Mouse (Mus musculus): Measurements from ENCODE around the gene Btbd17.

Btbd17 gene

DNA sequence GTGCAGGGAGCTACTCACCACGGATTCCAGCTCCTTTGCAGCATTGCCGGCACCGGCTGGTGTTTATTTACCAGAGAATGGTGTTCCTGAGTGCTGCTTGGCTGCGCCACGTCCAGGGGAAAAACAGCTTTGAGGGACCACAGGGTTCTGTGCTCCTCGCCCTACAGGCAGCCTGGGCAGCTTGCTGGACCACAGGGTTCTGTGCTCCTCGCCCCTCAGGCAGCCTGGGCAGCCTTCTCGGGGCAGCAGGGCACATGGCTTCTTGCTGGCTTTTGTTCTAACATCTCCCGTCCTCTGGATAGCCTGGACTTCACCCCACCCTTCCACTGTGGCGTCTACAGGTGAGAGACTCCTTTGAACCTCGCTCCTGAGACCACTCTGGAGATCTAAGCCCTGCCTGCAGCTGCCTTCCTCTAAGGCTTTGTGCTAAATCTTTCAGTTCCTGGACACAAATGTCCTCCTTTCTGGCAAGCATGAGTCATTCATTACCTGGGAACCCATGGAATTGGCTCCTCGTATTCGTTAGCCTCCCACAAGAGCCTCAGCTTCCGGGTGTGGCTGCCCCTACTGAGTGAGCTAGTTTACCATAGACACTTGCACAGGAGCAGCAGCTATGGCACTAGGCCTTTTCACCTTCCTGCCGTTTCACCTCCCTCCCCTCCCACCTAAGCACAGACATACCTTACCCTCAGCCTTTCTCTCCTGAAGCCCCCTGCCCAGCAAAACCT is 7.0 kb upstream of the Btbd17 start:
- no peak for DNase-seq

- no peak for DNase-seq
These were observed 6.2 kb upstream of the Btbd17 start for GRCm38 (mm10) chr11:114801906-114802305.

DNA sequence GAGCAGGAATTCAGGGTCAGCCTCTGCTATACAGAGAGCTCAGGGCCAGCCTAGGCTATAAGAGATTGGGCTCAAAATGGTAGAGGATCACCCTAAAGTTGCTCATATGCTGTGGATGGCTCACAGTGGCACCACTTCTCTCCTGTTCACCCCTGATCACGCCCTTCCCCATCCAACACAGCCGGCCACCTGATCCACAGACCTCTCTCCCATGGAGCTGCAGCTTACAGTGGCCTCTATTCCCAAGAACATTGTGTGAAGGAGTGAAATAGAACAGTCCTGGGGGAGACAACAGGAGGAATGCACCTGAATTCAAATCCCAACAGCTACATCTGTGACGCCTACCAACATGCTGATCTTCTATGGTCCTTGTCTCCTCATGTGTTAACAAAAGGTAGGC is 2.9 kb upstream of the Btbd17 start, which contains the start of gene Gpr142:
TSS of gene Gpr142 (plus strand) at position 301 of the 400 bp plus-strand sequence.
- no peak for DNase-seq

- DNase-seq, result no peak
These were observed 2.2 kb upstream of the Btbd17 start for GRCm38 (mm10) chr11:114797981-114798380.

DNA sequence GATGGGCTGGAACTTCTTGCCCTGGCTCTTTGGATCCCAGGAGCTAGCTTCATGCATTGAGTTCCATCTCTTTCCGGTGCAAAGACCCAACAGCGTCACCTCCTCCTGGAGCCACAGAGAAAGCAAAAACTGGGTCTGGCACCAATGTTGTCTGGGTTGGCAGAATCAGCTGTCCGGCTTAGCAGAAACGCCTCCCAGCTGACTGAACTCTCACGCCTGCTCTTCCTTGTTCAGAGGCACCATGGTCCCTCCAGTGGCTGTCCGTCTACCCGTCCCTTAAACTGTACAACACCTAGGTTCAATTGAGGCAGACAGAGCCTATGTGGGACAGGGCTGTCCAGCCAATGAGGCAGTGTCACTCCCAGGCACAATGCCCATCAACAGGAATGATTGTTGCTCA is 1.4 kb upstream of the Btbd17 start:
- DNase-seq, result no peak

- peak; percentile 85 to 89 for DNase-seq
These were observed 456 bp downstream of the Btbd17 start for GRCm38 (mm10) chr11:114795231-114795746.

GRCm38 (mm10) chr11:114794691-114795090 is 1.1 kb downstream of the Btbd17 start:
- no peak for DNase-seq

DNA sequence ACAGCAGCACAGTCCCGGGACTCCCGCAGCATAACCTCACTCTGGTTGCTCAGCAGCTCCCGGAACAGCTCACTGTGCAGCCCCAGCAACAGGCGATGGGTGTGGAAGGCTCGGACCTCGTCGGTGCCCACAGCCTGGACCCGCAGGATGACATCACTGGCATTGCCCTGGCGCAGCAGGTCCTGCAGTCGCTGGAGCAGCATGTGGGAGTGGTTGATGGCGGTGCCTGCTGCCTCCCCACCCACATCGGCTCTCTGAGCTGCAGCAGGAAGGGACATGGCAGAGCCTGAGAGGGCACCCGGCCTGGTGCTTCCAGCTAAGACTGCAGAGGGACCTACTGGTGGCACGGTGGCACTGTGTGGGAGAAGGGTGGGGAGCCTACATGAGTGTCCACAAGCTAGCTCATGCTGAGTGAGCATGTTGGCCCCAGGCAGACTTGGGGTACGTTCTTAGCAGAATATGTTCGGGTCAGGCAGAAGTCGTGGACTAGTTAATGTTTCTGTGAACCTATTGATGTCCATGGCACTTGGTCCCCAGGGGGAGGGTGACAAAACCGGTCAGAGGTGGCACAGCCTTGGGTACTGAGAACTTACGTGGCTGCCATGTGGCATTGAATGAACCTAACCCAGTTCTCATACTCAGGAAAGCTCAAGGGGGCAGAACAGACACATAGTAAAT is 1.7 kb downstream of the Btbd17 start:
- DNase-seq, result peak; percentile 49 to 64

GRCm38 (mm10) chr11:114792931-114793494 is 2.7 kb downstream of the Btbd17 start:
- DNase-seq, result no peak

DNA sequence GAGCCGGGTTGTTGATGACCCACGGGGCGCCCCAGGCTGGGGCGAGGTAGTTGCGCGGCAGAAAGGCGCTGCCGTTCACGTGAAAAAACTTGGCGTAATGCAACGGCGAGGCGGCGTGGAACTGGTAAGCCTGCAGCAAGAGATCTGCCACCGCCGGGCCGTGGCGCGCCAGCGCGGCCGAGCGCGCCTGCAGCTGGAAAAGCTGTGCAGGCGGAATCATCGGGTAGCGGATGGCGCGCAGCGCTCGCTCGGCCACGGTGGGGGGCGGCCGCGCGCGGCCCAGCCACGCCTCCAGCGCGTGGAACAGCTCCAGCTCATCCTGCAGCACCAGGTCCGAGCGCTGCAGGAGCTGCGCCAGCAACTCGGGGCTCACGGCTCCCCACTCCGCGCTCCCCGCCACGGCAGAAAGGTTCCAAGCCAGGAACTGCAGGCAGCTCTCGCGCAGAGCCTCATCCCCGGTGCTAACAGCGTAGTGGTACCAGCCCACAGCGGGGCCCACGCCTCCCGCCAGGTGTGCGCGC is 3.8 kb downstream of the Btbd17 start:
- peak; percentile 46 to 63 for DNase-seq

DNA sequence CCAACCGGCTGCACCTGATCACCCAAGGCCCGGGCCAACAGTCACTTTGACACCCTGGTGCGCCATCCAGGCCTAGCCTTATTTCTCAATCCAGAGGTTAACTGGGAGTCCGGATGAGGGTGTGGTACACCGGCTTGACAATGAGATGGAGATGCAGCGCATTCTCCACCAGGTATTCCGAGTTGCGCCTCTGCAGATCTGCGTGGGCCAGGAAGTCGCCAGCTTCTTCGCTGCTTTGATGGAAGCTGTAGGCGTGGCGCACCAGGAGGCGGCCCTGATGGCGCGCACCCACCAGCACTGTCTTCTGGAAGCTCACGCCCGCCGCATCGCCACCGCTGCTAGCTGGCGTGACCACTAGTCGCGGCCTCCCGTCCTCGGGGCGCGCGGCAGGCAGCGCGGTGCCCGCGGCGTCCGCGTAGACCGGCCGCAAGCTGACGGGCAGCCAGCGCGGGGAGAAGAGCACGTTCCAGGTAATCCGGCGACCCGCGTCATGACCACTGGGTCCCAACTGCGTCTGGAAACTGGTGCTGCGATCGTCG is 4.3 kb downstream of the Btbd17 start:
- DNase-seq, result peak in 1 of 2 experiments; percentile 42

- DNase-seq, result no peak
These were observed 4.9 kb downstream of the Btbd17 start for GRCm38 (mm10) chr11:114790841-114791240.

GRCm38 (mm10) chr11:114790171-114790570 is 5.6 kb downstream of the Btbd17 start:
- no peak for DNase-seq

DNA sequence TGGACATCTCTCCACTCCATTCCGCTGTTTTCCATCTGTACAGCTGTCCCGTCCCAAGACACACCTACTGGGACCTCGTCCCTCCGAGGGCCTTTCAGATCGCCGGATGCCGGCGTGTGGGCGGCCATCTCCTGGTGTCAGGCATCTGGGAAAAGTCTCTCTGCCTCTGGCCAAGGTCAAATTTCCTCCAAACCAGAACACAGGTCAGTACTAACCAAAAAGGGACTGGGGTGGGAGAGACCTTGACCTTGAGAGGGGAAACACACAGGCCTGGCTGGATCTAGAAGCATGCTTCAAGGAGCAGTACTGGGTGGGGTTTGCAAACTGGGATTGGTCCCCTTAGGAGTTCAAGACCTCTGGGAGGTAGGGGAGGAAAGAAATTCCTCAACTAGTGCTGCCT is 6.0 kb downstream of the Btbd17 start:
- DNase-seq, result no peak

DNA sequence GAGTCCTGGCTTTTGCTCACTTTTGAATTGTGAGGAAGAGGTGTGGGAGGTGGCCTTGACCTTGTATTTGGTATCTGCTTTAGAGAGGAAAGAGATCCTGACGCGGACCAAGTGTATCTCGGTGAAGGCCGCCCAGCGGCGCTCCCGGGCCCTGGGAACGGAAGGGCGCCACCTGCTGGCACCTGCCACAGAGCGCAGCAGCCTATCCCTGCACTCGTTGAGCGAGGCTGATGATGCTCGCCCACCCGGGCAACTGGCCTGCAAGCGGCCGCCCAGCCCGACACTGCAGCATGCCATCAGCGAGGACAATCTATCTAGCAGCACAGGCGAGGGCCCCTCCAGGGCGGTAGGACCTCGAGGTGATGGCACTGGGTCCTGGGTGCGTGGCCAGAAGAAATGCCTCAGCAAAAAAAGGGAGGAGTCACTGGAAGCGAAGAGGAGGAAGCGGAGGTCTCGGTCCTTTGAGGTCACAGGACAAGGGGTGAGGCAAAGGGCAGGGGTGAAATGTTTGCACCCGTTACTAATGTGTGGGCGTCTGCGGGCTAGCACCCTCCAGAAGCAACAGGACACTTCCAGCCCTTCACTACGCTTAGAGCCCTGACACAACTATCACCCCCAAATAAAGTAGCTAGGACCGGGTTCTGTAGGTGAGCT is 6.6 kb downstream of the Btbd17 start:
- DNase-seq, result peak; percentile 92

DNA sequence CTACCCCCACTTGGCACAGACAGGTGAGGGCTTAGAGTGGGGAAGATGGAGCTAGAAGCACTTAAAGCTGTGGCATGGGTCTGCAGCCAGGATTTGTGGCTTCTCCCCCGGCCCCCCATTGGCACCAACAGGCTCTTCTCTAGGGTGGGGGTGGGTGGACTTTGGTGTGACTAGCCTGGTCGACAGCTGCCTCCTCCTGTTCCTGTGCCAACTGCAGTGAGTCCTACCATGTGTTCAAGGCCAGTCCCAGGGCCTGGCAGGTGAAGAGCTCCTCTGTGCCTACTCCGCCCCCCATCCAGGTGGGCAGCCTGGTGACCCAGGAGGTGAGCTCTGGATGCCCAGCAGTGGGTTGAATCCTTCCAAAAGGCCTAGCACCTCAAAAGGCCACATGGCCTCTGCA is 8.1 kb downstream of the Btbd17 start:
- DNase-seq, result no peak

GRCm38 (mm10) chr11:114786326-114786725 is 9.4 kb downstream of the Btbd17 start:
- DNase-seq, result peak; percentile 43 to 53

DNA sequence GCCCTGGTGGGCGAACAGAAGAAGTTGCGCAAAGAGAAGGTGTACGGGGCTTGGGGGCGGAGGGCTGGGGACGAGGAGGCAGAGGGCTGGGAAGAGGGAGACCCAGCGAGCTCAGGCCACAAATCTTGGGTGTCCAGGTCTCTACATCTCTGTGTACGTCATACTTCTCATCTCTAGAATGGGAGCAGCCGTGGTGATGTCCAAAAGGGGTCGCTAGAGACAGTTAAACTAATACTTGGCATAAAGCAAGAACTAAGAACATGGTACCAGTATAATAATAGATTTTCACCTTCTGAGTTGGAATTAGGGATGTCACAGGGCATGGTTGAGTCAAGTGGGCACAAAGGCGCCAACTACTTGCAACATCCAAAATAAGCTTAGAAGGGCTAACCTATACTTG is 9.9 kb downstream of the Btbd17 start:
- DNase-seq, result no peak

- DNase-seq, result peak; percentile 38 to 50
These were observed 15.7 kb downstream of the Btbd17 start for GRCm38 (mm10) chr11:114780076-114780475.

GRCm38 (mm10) chr11:114771896-114772295 is 23.8 kb downstream of the Btbd17 start:
- no peak for DNase-seq

DNA sequence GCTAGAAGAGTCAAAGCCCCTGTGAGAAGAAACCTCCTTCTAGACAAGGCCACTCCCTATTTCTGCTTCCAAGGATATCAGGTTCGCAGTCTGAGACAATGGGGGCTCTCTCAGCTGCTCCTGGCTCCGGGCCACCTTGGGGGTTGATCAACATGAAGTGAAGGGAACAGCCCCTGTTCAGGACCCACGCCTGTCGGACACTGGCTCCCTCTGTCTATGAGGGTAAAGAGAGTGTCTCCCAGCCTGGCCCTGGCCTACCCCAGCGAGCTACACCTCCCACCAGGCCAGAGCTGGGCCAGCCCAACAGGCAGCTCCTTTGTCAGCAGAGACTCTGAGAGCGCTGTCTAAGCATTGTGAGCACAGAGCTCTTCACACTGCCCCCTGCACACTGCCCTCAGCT is 25.8 kb downstream of the Btbd17 start:
- no peak for DNase-seq
